26 mouse cellular contexts compared by ENCODE assay signal in genomic region chr17:85018344-85018743, GRCm38 (mm10). TPM values are rescaled to one million over a fixed set of nuclear protein-coding genes. Genes with fewer than 3 reads are reported as not detected.
DNase-seq lines count a peak whose midpoint lies in the region; ATAC-seq and TF ChIP-seq lines count a peak whose summit lies in the region.
"Had no signal": no experiment of that assay in that cellular context is flagged by ENCODE, and none has a peak within 500 bp of the region (broad histone marks: within the 10 kb centered on the region; RNA-seq: fewer than 3 reads in every experiment).

No protein-coding gene starts in this region.

- DNase-seq in liver, embryonic 13.5 days = no peak
- no peak for DNase-seq in liver
- no peak for DNase-seq in CH12.LX (ENCODE audit: extremely low read depth)
- peak; percentile 63 for DNase-seq in MEL (ENCODE audit: low read depth, low spot score)
- no peak for DNase-seq in thymus, postnatal 36 days
- DNase-seq in heart, postnatal 36 days = no peak
- DNase-seq: cerebellum, adult 11 months; cerebellum, adult 2 months; cerebellum, adult 9-11 months; cerebellum, postnatal 25 days; forebrain, postnatal 0 days; gastrocnemius, postnatal 25 days; heart, postnatal 14 days had no signal

- WGBS in liver, embryonic 13.5 days (ENCODE audit: insufficient replicate concordance) = 56% methylated on average over 3 of the region's 3 CpGs

- H3K4me1 ChIP-seq in liver, embryonic 13.5 days (replicated peaks) = peaks cover 16% of the 10 kb centered on the region
- H3K4me1 ChIP-seq in CH12.LX (ENCODE audit: control insufficient read depth in 1 of 2, insufficient read depth in 2 of 2) = peaks cover 20 to 45% of the 10 kb centered on the region in 2 experiments
- peaks cover 8 to 17% of the 10 kb centered on the region in 2 experiments for H3K4me1 ChIP-seq in MEL (ENCODE audit: control insufficient read depth in 1 of 2, insufficient read depth in 2 of 2, low read length in 2 of 2)
- H3K4me1 ChIP-seq: heart, embryonic 10.5 days; hindbrain, embryonic 12.5 days; hindbrain, embryonic 15.5 days had no signal

- TF ChIP-seq POLR2A in CH12.LX (IDR thresholded peaks at IDR 0.05; ENCODE audit: low read depth, low read length) (no peak), MEL (IDR thresholded peaks at IDR 0.05; ENCODE audit: control insufficient read depth in 1 of 2, insufficient read depth in 1 of 2, low read depth in 1 of 2, low read length in 2 of 2, poor library complexity in 1 of 2) (no peak)

- no peaks in the 10 kb centered on the region for H3K9me3 ChIP-seq in liver, embryonic 13.5 days (replicated peaks)
- H3K9me3 ChIP-seq in CH12.LX (replicated peaks; ENCODE audit: low read length) = no peaks in the 10 kb centered on the region
- no peaks in the 10 kb centered on the region for H3K9me3 ChIP-seq in MEL (replicated peaks; ENCODE audit: insufficient read depth, low read length)
- H3K9me3 ChIP-seq: embryonic facial prominence, embryonic 12.5 days; embryonic facial prominence, embryonic 15.5 days; heart, embryonic 10.5 days; heart, embryonic 13.5 days; hindbrain, embryonic 12.5 days; hindbrain, embryonic 15.5 days had no signal

- H3K36me3 ChIP-seq in liver, embryonic 13.5 days = peaks cover 3% of the 10 kb centered on the region; the same call in 1 of the 2 replicates
- H3K36me3 ChIP-seq in CH12.LX (replicated peaks in 1 of 2; ENCODE audit: control insufficient read depth in 1 of 2, insufficient read depth in 1 of 2, low read length in 1 of 2) (peaks cover 0 to 7% of the 10 kb centered on the region in 2 experiments), MEL (ENCODE audit: control insufficient read depth in 1 of 2, insufficient read depth in 2 of 2, low read length in 2 of 2) (peaks cover 4 to 18% of the 10 kb centered on the region in 2 experiments)
- H3K36me3 ChIP-seq: embryonic facial prominence, embryonic 12.5 days; embryonic facial prominence, embryonic 15.5 days; heart, embryonic 10.5 days; hindbrain, embryonic 15.5 days had no signal

- H3K4me3 ChIP-seq in liver, embryonic 13.5 days (replicated peaks) = no peak overlapping the region
- H3K4me3 ChIP-seq in CH12.LX (replicated peaks in 1 of 3; ENCODE audit: low read depth in 2 of 3, low read length in 2 of 3, poor library complexity in 1 of 3) (no peak overlapping the region), MEL (ENCODE audit: control insufficient read depth in 1 of 2, insufficient read depth in 1 of 2, low read depth in 2 of 2, low read length in 2 of 2) (no peak overlapping the region)
- H3K4me3 ChIP-seq: embryonic facial prominence, embryonic 12.5 days; embryonic facial prominence, embryonic 15.5 days; heart, embryonic 10.5 days; heart, embryonic 13.5 days; hindbrain, embryonic 12.5 days; hindbrain, embryonic 15.5 days had no signal

- TF ChIP-seq CTCF in CH12.LX (conservative IDR thresholded peaks at IDR 0.05 in 1 of 2, IDR thresholded peaks at IDR 0.05 in 1 of 2; ENCODE audit: low read depth in 2 of 2, low read length in 2 of 2) = no peak
- TF ChIP-seq CTCF in MEL (IDR thresholded peaks at IDR 0.05 in 2 of 3, conservative IDR thresholded peaks at IDR 0.05 in 1 of 3; ENCODE audit: control insufficient read depth in 1 of 3, insufficient read depth in 1 of 3, low read depth in 2 of 3, low read length in 3 of 3, poor library complexity in 1 of 3, severe bottlenecking in 1 of 3) = no peak

- TF ChIP-seq EP300 in CH12.LX (IDR thresholded peaks at IDR 0.05; ENCODE audit: low read length) (no peak), MEL (IDR thresholded peaks at IDR 0.05; ENCODE audit: low read depth in 1 of 2, low read length in 2 of 2) (peak; percentile 54 to 62; a peak in 3 of 4 replicates)

- no peak overlapping the region for H3K9ac ChIP-seq in liver, embryonic 13.5 days
- no peak overlapping the region for H3K9ac ChIP-seq in CH12.LX (ENCODE audit: insufficient read depth, low read depth)
- H3K9ac ChIP-seq in MEL (ENCODE audit: control insufficient read depth, low read depth, low read length, poor library complexity, severe bottlenecking) = no peak overlapping the region
- H3K9ac ChIP-seq: embryonic facial prominence, embryonic 12.5 days; embryonic facial prominence, embryonic 15.5 days; forebrain, postnatal 0 days; heart, embryonic 13.5 days; hindbrain, embryonic 12.5 days; hindbrain, embryonic 15.5 days had no signal

- H3K79me2 ChIP-seq in CH12.LX (replicated peaks; ENCODE audit: control insufficient read depth, extremely low read depth, insufficient read depth, poor library complexity, severe bottlenecking) (no peaks in the 10 kb centered on the region), MEL (ENCODE audit: control insufficient read depth, insufficient read depth, low read length, poor library complexity) (no peaks in the 10 kb centered on the region)

- peak; percentile 37 for ATAC-seq in liver, embryonic 13.5 days (ENCODE audit: low read depth)
- ATAC-seq in megakaryocyte-erythroid progenitor cell, adult 5-6 weeks (replicated peaks; ENCODE audit: low FRiP score, low TSS enrichment, poor library complexity, severe bottlenecking) = peak; percentile 80
- ATAC-seq: forebrain, embryonic 14.5 days; forebrain, postnatal 0 days; Patski had no signal

- no peak for TF ChIP-seq RAD21 in CH12.LX (IDR thresholded peaks at IDR 0.05; ENCODE audit: low read depth, low read length)
- TF ChIP-seq RAD21 in MEL (IDR thresholded peaks at IDR 0.05; ENCODE audit: low read depth, low read length) = no peak

- no peak overlapping the region for H3K4me2 ChIP-seq in liver, embryonic 13.5 days
- no peak overlapping the region; the same call in 1 of the 2 replicates for H3K4me2 ChIP-seq in CH12.LX (ENCODE audit: insufficient read depth, low read depth, poor library complexity, severe bottlenecking)
- H3K4me2 ChIP-seq: embryonic facial prominence, embryonic 12.5 days; embryonic facial prominence, embryonic 15.5 days; heart, embryonic 13.5 days; hindbrain, embryonic 12.5 days; hindbrain, embryonic 15.5 days had no signal

- dilution Hi-C loops in CH12.LX (cut with MboI; ENCODE audit: extremely low pct_ligation_motif_present, extremely low pct_unique_long_range_greater_than_20kb, low sequenced_read_pairs) = no loop called here

- in situ Hi-C loops in CH12.LX (cut with MboI; ENCODE audit: low pct_ligation_motif_present, low pct_unique_long_range_greater_than_20kb, low sequenced_read_pairs) = no loop called here

- H3K27ac ChIP-seq in liver, embryonic 13.5 days = no peak overlapping the region
- H3K27ac ChIP-seq in CH12.LX (ENCODE audit: insufficient read depth, low read depth) (peak overlapping the region; percentile 31; the same call in 1 of the 2 replicates), MEL (ENCODE audit: control insufficient read depth, low read depth, low read length) (peak overlapping the region; percentile 26; the same call in 1 of the 2 replicates)
- H3K27ac ChIP-seq: embryonic facial prominence, embryonic 12.5 days; embryonic facial prominence, embryonic 15.5 days; heart, embryonic 10.5 days; heart, embryonic 13.5 days; hindbrain, embryonic 12.5 days; hindbrain, embryonic 15.5 days had no signal

- no peaks in the 10 kb centered on the region for H3K27me3 ChIP-seq in liver, embryonic 13.5 days
- H3K27me3 ChIP-seq in CH12.LX (replicated peaks) (no peaks in the 10 kb centered on the region), MEL (ENCODE audit: control insufficient read depth in 1 of 2, insufficient read depth in 2 of 2, low read length in 2 of 2) (no peaks in the 10 kb centered on the region)
- H3K27me3 ChIP-seq: embryonic facial prominence, embryonic 12.5 days; embryonic facial prominence, embryonic 15.5 days; heart, embryonic 13.5 days; hindbrain, embryonic 12.5 days; hindbrain, embryonic 15.5 days; Patski had no signal

- intact Hi-C loops in heart, postnatal 36 days (cut with DNase I) = no loop called here

TF ChIP-seq in CH12.LX, 34 proteins besides CTCF, POLR2A, EP300 and RAD21:
- TF ChIP-seq ZNF384 (IDR thresholded peaks at IDR 0.05; ENCODE audit: low read depth, low read length) (no peak), HCFC1 (IDR thresholded peaks at IDR 0.05; ENCODE audit: low read depth, low read length) (no peak), E2F4 (IDR thresholded peaks at IDR 0.05; ENCODE audit: insufficient replicate concordance, low read depth, low read length) (no peak), IRF4 (IDR thresholded peaks at IDR 0.05; ENCODE audit: low read depth, low read length) (no peak)

TF ChIP-seq in MEL, 35 proteins besides CTCF, POLR2A, EP300 and RAD21:
- TF ChIP-seq TAL1 (IDR thresholded peaks at IDR 0.05; ENCODE audit: low read length) = peak; percentile 55
- 0 out of 2 replicates have a peak, but pooled peaks have one; percentile 28 for TF ChIP-seq MYC (IDR thresholded peaks at IDR 0.05; ENCODE audit: low read depth, low read length)
- TF ChIP-seq SIN3A (IDR thresholded peaks at IDR 0.05; ENCODE audit: low read length) = 0 out of 2 replicates have a peak, but pooled peaks have one; percentile 29
- no peak for TF ChIP-seq ZKSCAN1 (IDR thresholded peaks at IDR 0.05; ENCODE audit: low read depth, low read length)
- TF ChIP-seq TCF12 (IDR thresholded peaks at IDR 0.05; ENCODE audit: low read depth, low read length) = peak; percentile 50; the same call in 1 of the 2 replicates
- TF ChIP-seq BHLHE40 (IDR thresholded peaks at IDR 0.05; ENCODE audit: borderline replicate concordance, low read depth, low read length) = no peak
- TF ChIP-seq GATA1 (IDR thresholded peaks at IDR 0.05; ENCODE audit: low read depth, low read length) = peak; percentile 85
- 0 out of 2 replicates have a peak, but pooled peaks have one; percentile 11 for TF ChIP-seq RCOR1 (IDR thresholded peaks at IDR 0.05; ENCODE audit: low read depth, low read length)
- 0 out of 2 replicates have a peak, but pooled peaks have one; percentile 21 for TF ChIP-seq ETS1 (IDR thresholded peaks at IDR 0.05; ENCODE audit: low read depth, low read length)
TF ChIP-seq in MEL: peak in this region for 7.

RNA-seq across cellular contexts. Expression of gene Slc3a1, which starts 9.8 kb away (rescaled TPM):
- 0.18 and 0.54 TPM in 2 replicates for polyA plus RNA-seq in liver, embryonic 13.5 days (2015; fragmentation: Nextera tagmentation; extraction: Ambion mirVana)
- total RNA-seq in CH12.LX (2012; rRNA removed) (0.04 TPM in 1 of 2 replicates, not detected in the other), CH12.LX (2014; rRNA removed) (not detected in 2 replicates), MEL (2012; rRNA removed) (0.08 and 0.10 TPM in 2 replicates)
- polyA plus RNA-seq in CH12.LX (2012; ENCODE audit: insufficient read length, low read depth) (not detected in 2 replicates), MEL (2012; ENCODE audit: insufficient read depth in 1 of 2, insufficient read length in 2 of 2, low read depth in 1 of 2, low replicate concordance in 2 of 2, missing spikeins in 1 of 2) (under 1 TPM in 1 of 2 experiments, not detected in 1; 0.08 TPM)
- not detected in 2 replicates for total RNA-seq in megakaryocyte-erythroid progenitor cell, adult 5-6 weeks (2014; fragmentation: Nextera tagmentation)
- total RNA-seq in megakaryocyte-erythroid progenitor cell, adult 5-6 weeks (2017) = 1.1 TPM in 1 of 2 replicates, not detected in the other
- under 1 TPM in 1 of 2 experiments, not detected in 1; 0.22 TPM for total RNA-seq in heart, postnatal 36 days (2021)
- total RNA-seq: common myeloid progenitor, adult 5-6 weeks; gastrocnemius, adult 8-10 months; heart, adult 18-20 months; hematopoietic stem cell, adult 5-6 weeks had no signal
